Mouse (Mus musculus) G1E (cell line): Measurements from ENCODE around the gene Rlf. TPM values are rescaled to one million over a fixed set of nuclear protein-coding genes. Genes with fewer than 3 reads are reported as not detected.

ENCODE experiments used
- ATAC-seq: 2 replicates; pipeline ENCODE4 v1.8.0; 2016; ENCODE audit warnings: mild to moderate bottlenecking; ENCODE audit not compliant: insufficient number of reproducible peaks, poor library complexity, low FRiP score, severe bottlenecking; ENCODE audit errors: extremely low read depth
- DNase-seq: peaks from one replicate; pipeline ENCODE4 v3.0.0; 2012; ENCODE audit warnings: low spot score
- H3K27me3 ChIP-seq: 2 replicates; pipeline ENCODE4 v1.6.1; 2012; ENCODE audit warnings: mild to moderate bottlenecking, low read length, inconsistent platforms; ENCODE audit not compliant: insufficient read depth
- H3K36me3 ChIP-seq: replicated peaks from 2 replicates; pipeline ENCODE3; 2012; ENCODE audit warnings: mild to moderate bottlenecking, inconsistent platforms
- H3K4me1 ChIP-seq: 2 replicates; pipeline ENCODE4 v1.6.1; 2012; ENCODE audit warnings: low read depth, low read length, inconsistent platforms, mixed read lengths; ENCODE audit not compliant: insufficient read depth
- H3K4me3 ChIP-seq: 2 replicates; pipeline ENCODE4 v1.5.1; 2012; ENCODE audit warnings: low read depth, mild to moderate bottlenecking, inconsistent platforms, low read length, moderate library complexity, mixed read lengths
- H3K9me3 ChIP-seq: replicated peaks from 2 replicates; pipeline ENCODE4 v1.6.1; 2012; ENCODE audit warnings: inconsistent platforms
- CTCF ChIP-seq: IDR thresholded peaks from 2 replicates; pipeline ENCODE4 v1.5.1; 2012; ENCODE audit warnings: low read depth, low read length, inconsistent platforms, mixed read lengths
- GATA1 ChIP-seq: IDR thresholded peaks from 2 replicates; pipeline ENCODE4 v1.6.1; 2012; ENCODE audit warnings: borderline replicate concordance, low read length, inconsistent platforms, mixed read lengths
- GATA2 ChIP-seq: IDR thresholded peaks from 2 replicates; pipeline ENCODE4 v1.6.1; 2012; ENCODE audit warnings: low read depth, low read length, inconsistent platforms, borderline replicate concordance
- POLR2AphosphoS5 ChIP-seq: IDR thresholded peaks from 2 replicates; pipeline ENCODE4 v1.6.1; 2012; ENCODE audit warnings: low read depth, low read length, inconsistent platforms; ENCODE audit not compliant: insufficient replicate concordance
- TAL1 ChIP-seq: conservative IDR thresholded peaks from 2 replicates; pipeline ENCODE4 v1.6.1; 2012; ENCODE audit warnings: low read depth, low read length, inconsistent platforms, mixed read lengths
- polyA plus RNA-seq: library from polyadenylated mRNA; stranded (reverse); fragments of >175 nt; gene quantifications from 2 replicates; pipeline ENCODE4 v1.2.3, GENCODE M21; 2012
- total RNA-seq, 2 experiments: library from RNA; stranded (forward) in 1 of 2; stranded (reverse) in 1 of 2; fragments of 200-1000 nt in 1 of 2; fragments of >200 nt in 1 of 2; fragmentation: Nextera tagmentation in 1 of 2; gene quantifications; 2 replicates each; pipeline ENCODE4 v1.2.3; 2014 to 2017

The Rlf gene
- total and polyA plus RNA-seq, 3 experiments, result 4.0 to 94.9 (median 70.8) TPM

GRCm38 (mm10) chr4:121197856-121198255 is 17.0 kb downstream of the Rlf start:
- H3K9me3 ChIP-seq, result no peaks in the 10 kb centered on the region
- TF ChIP-seq POLR2AphosphoS5 (no peak), GATA1 (no peak)
- DNase-seq, result no peak
- ATAC-seq, result no peak
- peaks cover 32% of the 10 kb centered on the region for H3K4me1 ChIP-seq
- H3K4me3 ChIP-seq, result no peak overlapping the region
- H3K27me3 ChIP-seq, result no peaks in the 10 kb centered on the region
- H3K36me3 ChIP-seq, result peaks cover 31% of the 10 kb centered on the region

- H3K4me3 ChIP-seq, result no peak overlapping the region
- ATAC-seq (no peak), DNase-seq (no peak)
- peaks cover 32% of the 10 kb centered on the region for H3K4me1 ChIP-seq
- H3K27me3 ChIP-seq, result no peaks in the 10 kb centered on the region
- no peaks in the 10 kb centered on the region for H3K9me3 ChIP-seq
- peaks cover 36% of the 10 kb centered on the region for H3K36me3 ChIP-seq
- no peak for TF ChIP-seq GATA1
- TF ChIP-seq GATA2, result no peak
- no peak for TF ChIP-seq POLR2AphosphoS5
- TF ChIP-seq TAL1, result no peak
- TF ChIP-seq CTCF, result no peak
Observed at GRCm38 (mm10) chr4:121196995-121197394, 17.9 kb downstream of the Rlf start.

- ATAC-seq (peak; percentile 37; the same call in 1 of the 2 replicates), DNase-seq (peak; percentile 33)
- no peak for TF ChIP-seq TAL1
- no peak for TF ChIP-seq POLR2AphosphoS5
- TF ChIP-seq GATA2, result no peak
- TF ChIP-seq CTCF, result no peak
- TF ChIP-seq GATA1, result no peak
Observed at GRCm38 (mm10) chr4:121196205-121196604, 18.7 kb downstream of the Rlf start.

GRCm38 (mm10) chr4:121194736-121195135 is 20.1 kb downstream of the Rlf start:
- no peaks in the 10 kb centered on the region for H3K9me3 ChIP-seq
- no peak for TF ChIP-seq GATA2
- no peak for TF ChIP-seq POLR2AphosphoS5
- no peak for TF ChIP-seq TAL1
- TF ChIP-seq GATA1, result no peak
- no peak for TF ChIP-seq CTCF
- DNase-seq, result no peak

More at GRCm38 (mm10) chr4:121196205-121196604, 18.7 kb downstream of the Rlf start:
- Histone ChIP-seq H3K4me3 (no peak overlapping the region), H3K36me3 (peaks cover 38% of the 10 kb centered on the region), H3K27me3 (no peaks in the 10 kb centered on the region), H3K9me3 (no peaks in the 10 kb centered on the region), H3K4me1 (peaks cover 27% of the 10 kb centered on the region)

GRCm38 (mm10) chr4:121192306-121192705 is 22.6 kb downstream of the Rlf start:
- TF ChIP-seq CTCF (no peak), GATA2 (no peak), POLR2AphosphoS5 (no peak)
- Histone ChIP-seq H3K4me1 (peaks cover 20% of the 10 kb centered on the region), H3K27me3 (no peaks in the 10 kb centered on the region), H3K36me3 (peaks cover 63% of the 10 kb centered on the region), H3K4me3 (no peak overlapping the region), H3K9me3 (no peaks in the 10 kb centered on the region)
- DNase-seq (no peak), ATAC-seq (no peak)

More at GRCm38 (mm10) chr4:121194736-121195135, 20.1 kb downstream of the Rlf start:
- Histone ChIP-seq H3K27me3 (no peaks in the 10 kb centered on the region), H3K36me3 (peaks cover 49% of the 10 kb centered on the region), H3K4me3 (no peak overlapping the region), H3K4me1 (peaks cover 26% of the 10 kb centered on the region)
- no peak for ATAC-seq

GRCm38 (mm10) chr4:121189341-121189740 is 25.5 kb downstream of the Rlf start:
- Histone ChIP-seq H3K4me3 (no peak overlapping the region), H3K4me1 (peaks cover 1% of the 10 kb centered on the region; the same call in 1 of the 2 replicates), H3K27me3 (no peaks in the 10 kb centered on the region), H3K9me3 (no peaks in the 10 kb centered on the region), H3K36me3 (peaks cover 68% of the 10 kb centered on the region)
- no peak for ATAC-seq
- no peak for TF ChIP-seq GATA2
- TF ChIP-seq TAL1, result no peak
- TF ChIP-seq CTCF, result no peak
- no peak for TF ChIP-seq GATA1
- TF ChIP-seq POLR2AphosphoS5, result no peak
- no peak for DNase-seq
